Mouse (Mus musculus) kidney, adult 2 months (tissue): ENCODE measurements at regions not wholly inside any gene's neighbourhood (a gene's known extent, or its start where the extent isn't known, plus 50 kb on each side); places are given as distances from the start of the nearest gene placed in this dataset.

ENCODE experiments used
- CTCF ChIP-seq: fragments of 200-500 bp; conservative IDR thresholded peaks from 2 replicates; pipeline ENCODE4 v1.5.1; 2011; ENCODE audit warnings: low read depth, mild to moderate bottlenecking, control low read depth, low read length, moderate library complexity, mixed read lengths; ENCODE audit not compliant: insufficient read depth, insufficient read length
- POLR2A ChIP-seq: fragments of 200-500 bp; IDR thresholded peaks from one replicate; pipeline ENCODE4 v1.6.1; 2011; ENCODE audit warnings: low read depth, low read length, control low read depth

- TF ChIP-seq CTCF (no peak), POLR2A (no peak)
These were observed 116.1 kb downstream of the Matn1 start for GRCm38 (mm10) chr4:131060191-131060680.
